Mouse (Mus musculus): ENCODE results near the gene Pi16. TPM values are rescaled to one million over a fixed set of nuclear protein-coding genes. Genes with fewer than 3 reads are reported as not detected.

The Pi16 gene
- total and polyA plus RNA-seq, 2 experiments from 2014 or later, result 2.0 to 5.7 TPM

DNA sequence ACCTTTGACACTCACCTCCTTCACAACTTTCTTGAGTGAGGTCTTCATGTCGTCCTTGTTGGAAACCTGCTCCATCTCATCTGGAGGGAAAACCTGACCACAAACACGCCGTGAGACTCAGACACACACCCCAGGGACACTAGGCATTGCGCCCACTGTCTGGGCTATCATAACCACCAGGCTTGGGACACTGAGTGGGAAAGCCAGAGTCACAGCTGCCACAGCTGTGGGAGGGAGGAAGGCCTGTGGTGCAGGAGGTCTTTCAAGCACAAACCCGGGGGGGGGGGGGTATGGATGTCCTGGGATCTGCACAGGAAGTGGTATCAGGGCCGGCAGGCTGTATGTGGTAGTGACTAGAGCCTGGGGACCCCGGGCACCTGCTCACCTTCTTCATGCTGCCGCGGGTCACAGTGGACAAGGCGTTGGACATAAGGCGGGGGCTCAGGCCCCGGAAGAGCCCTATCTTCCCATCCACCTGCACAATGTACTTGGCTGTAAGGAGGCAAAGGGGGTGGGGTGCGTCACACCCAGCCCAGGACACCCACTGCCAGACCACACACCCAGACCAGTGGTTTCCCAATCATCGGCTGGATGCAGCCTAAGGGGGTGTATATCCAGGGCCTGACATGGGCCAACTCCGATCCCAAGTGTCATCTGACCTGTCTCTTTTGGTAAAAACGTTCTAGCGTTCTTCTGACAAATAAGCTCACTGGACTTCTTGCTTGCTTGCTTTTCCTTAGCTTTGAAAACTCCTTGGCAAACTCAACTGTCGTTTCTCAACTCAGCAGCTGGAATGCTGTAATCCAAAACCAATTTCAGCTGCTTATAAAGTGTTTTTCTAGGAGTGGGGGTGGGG is 23.2 kb downstream of the Pi16 start:
- Histone ChIP-seq H3K9ac (no peak overlapping the region), H3K9me3 (ENCODE audit: low read length) (no peaks in the 10 kb centered on the region), H3K4me2 (ENCODE audit: low read depth) (no peak overlapping the region), H3K4me3 (ENCODE audit: low read depth, low read length) (no peak overlapping the region), H3K36me3 (ENCODE audit: insufficient read depth) (peaks cover 60% of the 10 kb centered on the region), H3K4me1 (ENCODE audit: insufficient read depth) (peaks cover 7% of the 10 kb centered on the region; the same call in 1 of the 2 replicates), H3K27me3 (ENCODE audit: insufficient read depth, low read length) (no peaks in the 10 kb centered on the region), H3K27ac (ENCODE audit: low read depth, low read length) (no peak overlapping the region)
- ATAC-seq (no peak), DNase-seq (no peak)
- no peak for TF ChIP-seq CTCF (IDR thresholded peaks at IDR 0.05; ENCODE audit: low read depth)
- 85% methylated on average over 18 of the region's 18 CpGs for WGBS

- H3K4me3 ChIP-seq (ENCODE audit: low read depth, low read length), result no peak overlapping the region
- peaks cover 51% of the 10 kb centered on the region for H3K36me3 ChIP-seq (ENCODE audit: insufficient read depth)
- peaks cover 7% of the 10 kb centered on the region; the same call in 1 of the 2 replicates for H3K4me1 ChIP-seq (ENCODE audit: insufficient read depth)
- peak; percentile 60 for ATAC-seq
- H3K9me3 ChIP-seq (ENCODE audit: low read length), result no peaks in the 10 kb centered on the region
- peak; percentile 61 for TF ChIP-seq CTCF (IDR thresholded peaks at IDR 0.05; ENCODE audit: low read depth)
- WGBS, result 19% methylated on average over 9 of the region's 9 CpGs
- no peaks in the 10 kb centered on the region for H3K27me3 ChIP-seq (ENCODE audit: insufficient read depth, low read length)
- peak overlapping the region; percentile 20; the same call in 1 of the 2 replicates for H3K4me2 ChIP-seq (ENCODE audit: low read depth)
- DNase-seq, result peak; percentile 60
- H3K9ac ChIP-seq, result peak overlapping the region; percentile 25; the same call in 1 of the 2 replicates
- H3K27ac ChIP-seq (ENCODE audit: low read depth, low read length), result peak overlapping the region; percentile 66
Measured at GRCm38 (mm10) chr17:29341591-29342003, 24.1 kb downstream of the Pi16 start.

- Histone ChIP-seq H3K4me1 (ENCODE audit: insufficient read depth) (peaks cover 7% of the 10 kb centered on the region; the same call in 1 of the 2 replicates), H3K9me3 (ENCODE audit: low read length) (no peaks in the 10 kb centered on the region), H3K4me3 (ENCODE audit: low read depth, low read length) (no peak overlapping the region), H3K27ac (ENCODE audit: low read depth, low read length) (peak overlapping the region; percentile 66), H3K36me3 (ENCODE audit: insufficient read depth) (peaks cover 44% of the 10 kb centered on the region), H3K27me3 (ENCODE audit: insufficient read depth, low read length) (no peaks in the 10 kb centered on the region), H3K9ac (0 out of 2 replicates have a peak overlapping the region, but pooled peaks have one; percentile 6), H3K4me2 (ENCODE audit: low read depth) (no peak overlapping the region)
- WGBS, result 55% methylated on average over 13 of the region's 13 CpGs
- ATAC-seq (peak; percentile 7; the same call in 1 of the 2 replicates), DNase-seq (no peak)
- no peak for TF ChIP-seq CTCF (IDR thresholded peaks at IDR 0.05; ENCODE audit: low read depth)
Measured at GRCm38 (mm10) chr17:29342010-29342910, 24.8 kb downstream of the Pi16 start.

DNA sequence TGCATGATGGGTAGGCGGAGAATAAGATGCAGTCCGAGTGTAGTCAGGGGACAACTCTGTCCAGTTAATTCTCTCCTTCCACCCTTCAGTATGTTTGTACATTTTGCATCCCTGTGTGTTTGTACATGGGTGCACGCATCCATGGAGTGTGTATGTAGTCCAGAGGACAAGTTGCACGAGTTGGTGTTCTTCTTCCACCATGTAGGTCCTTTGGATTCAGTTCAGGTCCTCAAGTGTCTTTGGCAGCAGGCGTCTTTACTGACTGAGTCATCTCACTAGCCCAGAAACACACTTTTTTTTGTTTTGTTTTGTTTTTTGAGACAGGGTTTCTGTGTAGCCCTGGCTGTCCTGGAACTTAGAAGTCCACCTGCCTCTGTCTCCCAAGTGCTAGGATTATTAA is 25.8 kb downstream of the Pi16 start:
- Histone ChIP-seq H3K9me3 (ENCODE audit: low read length) (no peaks in the 10 kb centered on the region), H3K27ac (ENCODE audit: low read depth, low read length) (no peak overlapping the region), H3K4me3 (ENCODE audit: low read depth, low read length) (no peak overlapping the region), H3K4me1 (ENCODE audit: insufficient read depth) (peaks cover 11% of the 10 kb centered on the region), H3K27me3 (ENCODE audit: insufficient read depth, low read length) (no peaks in the 10 kb centered on the region), H3K4me2 (ENCODE audit: low read depth) (no peak overlapping the region), H3K36me3 (ENCODE audit: insufficient read depth) (peaks cover 37% of the 10 kb centered on the region), H3K9ac (no peak overlapping the region)
- TF ChIP-seq CTCF (IDR thresholded peaks at IDR 0.05; ENCODE audit: low read depth), result no peak
- no peak for ATAC-seq
- WGBS, result 85% methylated on average over 5 of the region's 5 CpGs
- DNase-seq, result no peak

DNA sequence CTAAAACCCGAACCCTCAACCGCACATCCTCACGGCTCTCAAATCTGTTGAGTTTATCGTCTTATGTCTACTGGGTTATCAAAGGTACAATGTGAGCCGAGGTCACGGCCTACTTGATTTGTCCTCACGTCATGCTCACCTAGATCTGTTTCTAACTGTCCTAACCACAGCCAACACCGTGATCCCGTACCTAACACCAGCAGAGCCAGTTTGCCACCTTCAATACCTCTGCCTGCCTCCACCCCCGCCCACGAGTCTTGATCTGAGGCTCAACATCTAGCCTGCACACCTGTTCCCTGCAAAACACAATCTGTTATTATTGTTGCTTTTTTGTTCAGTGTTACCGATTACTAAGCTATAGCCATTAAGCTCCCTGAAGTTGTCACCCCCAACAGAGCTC is 27.8 kb downstream of the Pi16 start:
- H3K4me1 ChIP-seq (ENCODE audit: insufficient read depth), result peaks cover 13% of the 10 kb centered on the region
- ATAC-seq (no peak), DNase-seq (no peak)
- no peak for TF ChIP-seq CTCF (IDR thresholded peaks at IDR 0.05; ENCODE audit: low read depth)
- H3K27ac ChIP-seq (ENCODE audit: low read depth, low read length), result peak overlapping the region; percentile 93
- no peaks in the 10 kb centered on the region for H3K27me3 ChIP-seq (ENCODE audit: insufficient read depth, low read length)
- H3K4me3 ChIP-seq (ENCODE audit: low read depth, low read length), result peak overlapping the region; percentile 92; the same call in 1 of the 2 replicates
- H3K36me3 ChIP-seq (ENCODE audit: insufficient read depth), result peaks cover 16% of the 10 kb centered on the region; the same call in 1 of the 2 replicates
- no peaks in the 10 kb centered on the region for H3K9me3 ChIP-seq (ENCODE audit: low read length)
- peak overlapping the region; percentile 95; the same call in 1 of the 2 replicates for H3K9ac ChIP-seq
- H3K4me2 ChIP-seq (ENCODE audit: low read depth), result peak overlapping the region; percentile 60
- 87% methylated on average over 12 of the region's 12 CpGs for WGBS

- WGBS, result 3% methylated on average over 11 of the region's 11 CpGs
- ATAC-seq, result peak; percentile 68
- peak overlapping the region; percentile 93 for H3K27ac ChIP-seq (ENCODE audit: low read depth, low read length)
- H3K9me3 ChIP-seq (ENCODE audit: low read length), result no peaks in the 10 kb centered on the region
- no peak for TF ChIP-seq CTCF (IDR thresholded peaks at IDR 0.05; ENCODE audit: low read depth)
- H3K4me3 ChIP-seq (ENCODE audit: low read depth, low read length), result peak overlapping the region; percentile 92
- DNase-seq, result peak; percentile 84
- peak overlapping the region; percentile 60 for H3K4me2 ChIP-seq (ENCODE audit: low read depth)
- peaks cover 10% of the 10 kb centered on the region for H3K4me1 ChIP-seq (ENCODE audit: insufficient read depth)
- peaks cover 10% of the 10 kb centered on the region; the same call in 1 of the 2 replicates for H3K36me3 ChIP-seq (ENCODE audit: insufficient read depth)
- H3K27me3 ChIP-seq (ENCODE audit: insufficient read depth, low read length), result no peaks in the 10 kb centered on the region
- H3K9ac ChIP-seq, result peak overlapping the region; percentile 95
Measured at GRCm38 (mm10) chr17:29346496-29347125, 29.1 kb downstream of the Pi16 start.
